Mouse (Mus musculus) left cerebral cortex, adult 9 months (tissue): ENCODE data around the gene Thra.
"Not testable (repeated sequence)": the region's sequence is repeated elsewhere in the genome, so short reads cannot be mapped to it uniquely, and the experiment has no call there.

Source experiments
- DNase-seq, 2 experiments: peaks; one replicate each; pipeline ENCODE4 v3.0.0; 2022; ENCODE audit warnings: low spot score in 2 of 2

The Thra gene

GRCm38 (mm10) chr11:98740393-98741050 lies at the start of gene Thra:
Thra (plus strand) TSS chr11:98740638.
- peak in 1 of 2 experiments; percentile 66 for DNase-seq

GRCm38 (mm10) chr11:98693201-98693600 lies 47.2 kb upstream of the Thra start:
- DNase-seq, result no peak

GRCm38 (mm10) chr11:98693746-98694145 lies 46.7 kb upstream of the Thra start:
- no peak for DNase-seq

- DNase-seq, result no peak
Measured at GRCm38 (mm10) chr11:98694301-98694700, 46.1 kb upstream of the Thra start.

GRCm38 (mm10) chr11:98695408-98695807 lies 45.0 kb upstream of the Thra start:
- DNase-seq, result no peak

GRCm38 (mm10) chr11:98696454-98697216 lies 43.8 kb upstream of the Thra start:
- DNase-seq, result no peak

GRCm38 (mm10) chr11:98697225-98697624 lies 43.2 kb upstream of the Thra start:
- DNase-seq, result no peak

GRCm38 (mm10) chr11:98698849-98699640 lies 41.4 kb upstream of the Thra start:
- DNase-seq, result no peak

GRCm38 (mm10) chr11:98699911-98700310 lies 40.5 kb upstream of the Thra start:
- DNase-seq, result peak in 1 of 2 experiments; percentile 82

- no peak for DNase-seq
Measured at GRCm38 (mm10) chr11:98701213-98701670, 39.2 kb upstream of the Thra start, which contains the start of gene Csf3. Csf3 (plus strand) TSS chr11:98701263.

- no peak for DNase-seq
Measured at GRCm38 (mm10) chr11:98702323-98702722, 38.1 kb upstream of the Thra start.

GRCm38 (mm10) chr11:98705021-98705420 lies 35.4 kb upstream of the Thra start:
- DNase-seq, result no peak

- DNase-seq, result no peak
Measured at GRCm38 (mm10) chr11:98707401-98708281, 32.8 kb upstream of the Thra start.

- DNase-seq, result no peak
Measured at GRCm38 (mm10) chr11:98708282-98708956, 32.0 kb upstream of the Thra start.

GRCm38 (mm10) chr11:98709001-98709741 lies 31.3 kb upstream of the Thra start:
- DNase-seq, result peak in 1 of 2 experiments; percentile 43

GRCm38 (mm10) chr11:98710416-98711045 lies 29.9 kb upstream of the Thra start:
- peak in 1 of 2 experiments; percentile 77 for DNase-seq

- no peak for DNase-seq
Measured at GRCm38 (mm10) chr11:98711046-98711434, 29.4 kb upstream of the Thra start.

GRCm38 (mm10) chr11:98712009-98712408 lies 28.4 kb upstream of the Thra start:
- DNase-seq, result not testable (repeated sequence)

- DNase-seq, result no peak
Measured at GRCm38 (mm10) chr11:98713703-98714102, 26.7 kb upstream of the Thra start.
